Mouse (Mus musculus) left cerebral cortex, postnatal 14 days (tissue): ENCODE results near the gene Sergef. TPM values are rescaled to one million over a fixed set of nuclear protein-coding genes. Genes with fewer than 3 reads are reported as not detected.

Source experiments
- DNase-seq, 2 experiments: peaks; one replicate each; pipeline ENCODE4 v3.0.0; 2021 to 2022; ENCODE audit warnings: low spot score in 2 of 2, mixed read lengths in 1 of 2
- intact Hi-C: fragments of 180-260 bp; cut with DNase I; formaldehyde crosslinking; loops from one replicate; pipeline ENCODE4 v1.15.1; 2025
- total RNA-seq, 2 experiments: library from RNA; stranded (reverse); gene quantifications; 2 replicates each; pipeline ENCODE4 v1.2.3; 2021

Sergef gene
- total RNA-seq, 2 experiments from 2014 or later, result 57.2 to 66.4 TPM

DNA sequence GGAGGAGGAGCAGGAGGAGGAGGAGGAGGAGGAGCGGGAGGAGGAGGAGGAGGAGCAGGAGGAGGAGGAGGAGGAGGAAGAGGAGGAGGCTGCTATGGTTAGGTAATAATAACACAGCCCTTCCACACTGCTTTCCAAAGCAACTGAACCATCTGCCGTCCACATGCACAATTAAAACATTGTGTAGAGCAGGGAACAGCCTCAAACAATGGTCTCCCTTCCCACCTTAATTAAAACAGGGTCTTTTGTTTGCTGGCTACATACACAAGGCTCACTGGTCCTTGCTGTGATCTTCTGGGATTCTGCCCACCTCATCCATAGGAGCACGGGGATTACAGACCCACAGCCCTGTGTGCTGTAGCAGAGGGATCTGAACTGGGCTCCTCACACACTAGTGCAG, 15.6 kb downstream of the Sergef start:
- DNase-seq, result no peak
- intact Hi-C loops, result no loop called here

DNA sequence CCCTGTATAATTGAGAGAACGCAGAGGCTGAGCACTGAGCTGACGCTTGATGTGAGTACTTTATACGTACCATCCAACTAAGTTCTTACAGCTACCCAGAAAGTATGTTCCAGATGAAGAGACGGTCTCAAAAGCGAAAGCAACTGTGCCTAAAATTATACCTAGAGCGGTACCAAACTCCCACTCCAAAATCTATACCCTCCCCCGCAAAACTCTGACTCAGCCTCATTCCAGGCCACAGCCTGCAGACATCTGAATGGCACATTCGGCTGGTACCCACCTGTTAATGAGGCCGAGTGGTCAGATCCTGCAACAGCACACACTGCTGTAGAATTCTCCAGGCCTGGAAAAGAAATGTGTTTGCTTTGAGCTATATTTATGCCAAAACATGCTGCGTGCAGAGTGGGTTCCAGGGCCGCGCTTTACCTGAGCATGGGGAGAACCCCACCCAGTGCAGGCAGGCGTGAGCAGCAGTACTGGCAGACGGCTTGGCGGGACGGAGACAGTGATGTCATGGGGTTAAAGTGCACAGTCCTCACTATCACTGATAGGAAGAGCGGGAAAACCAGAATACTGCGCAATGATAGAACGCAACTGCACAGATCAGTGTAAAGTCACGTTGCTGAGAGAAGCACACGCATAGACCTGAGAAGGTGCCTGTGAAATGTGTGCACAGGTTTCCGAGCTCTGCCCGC, 21.0 kb downstream of the Sergef start:
- intact Hi-C loops, result no loop called here
- DNase-seq, result peak in 1 of 2 experiments; percentile 35

DNA sequence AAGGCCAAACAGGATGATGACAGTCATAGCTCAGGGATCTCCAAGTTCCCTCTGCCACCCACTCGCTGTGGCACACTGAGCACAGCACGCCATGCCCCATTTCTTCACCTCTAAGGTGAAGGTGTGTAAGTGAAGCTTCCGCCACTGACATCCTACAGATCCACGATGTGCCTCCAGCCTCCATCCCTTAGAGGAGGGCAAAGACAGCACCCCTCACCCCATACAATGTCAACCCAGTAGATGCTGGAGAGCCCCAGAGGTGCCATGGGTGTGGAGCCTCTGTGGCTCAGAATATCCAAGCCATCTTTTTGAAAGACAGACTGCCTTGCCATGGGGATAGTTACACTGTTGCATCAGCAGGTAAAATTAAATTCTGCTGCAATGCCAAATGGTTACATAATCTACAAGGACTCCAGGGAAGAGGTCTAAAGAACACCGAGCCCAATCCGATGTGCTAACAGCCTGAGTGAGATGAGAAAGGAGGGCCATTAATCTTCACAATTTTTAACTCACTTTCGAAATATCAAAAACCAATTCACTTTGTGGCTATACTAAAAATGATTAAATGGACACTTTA, 23.1 kb downstream of the Sergef start:
- intact Hi-C loops, result no loop called here

DNA sequence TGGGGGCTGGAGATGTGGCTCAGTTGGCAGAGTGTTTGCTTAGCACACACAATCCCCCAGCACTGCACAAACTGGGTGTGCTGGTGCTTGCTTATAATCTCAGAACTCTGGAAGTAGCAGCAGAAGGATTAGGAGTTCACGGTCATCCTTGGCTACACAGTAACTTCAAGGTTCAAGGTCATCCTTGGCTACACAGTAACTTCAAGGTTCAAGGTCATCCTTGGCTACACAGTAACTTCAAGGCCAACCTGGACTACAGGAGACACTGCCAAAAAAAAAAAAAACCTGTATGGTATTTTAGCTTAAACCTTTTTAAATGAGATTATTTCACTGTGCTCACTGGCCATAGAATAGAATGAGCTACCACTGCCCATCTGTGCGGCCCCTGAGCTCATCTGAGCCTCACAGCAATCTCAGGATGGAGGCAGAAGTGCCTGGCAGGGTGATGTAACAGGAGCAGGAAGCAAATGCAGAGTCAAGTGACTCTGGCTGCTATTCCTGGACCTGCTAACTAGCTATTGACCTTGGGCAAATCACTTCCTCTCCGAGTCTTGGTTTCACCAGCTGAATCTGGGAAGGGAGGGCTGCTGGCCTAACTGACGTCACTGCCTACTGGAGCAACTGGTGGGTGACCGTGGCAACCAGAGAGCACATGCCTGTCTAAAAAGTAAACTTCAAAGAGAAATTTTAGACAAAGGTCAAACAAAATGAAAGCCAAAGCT, 24.2 kb downstream of the Sergef start:
- intact Hi-C loops, result no loop called here
- no peak for DNase-seq

More for the DNA sequence above, 23.1 kb downstream of the Sergef start:
- DNase-seq, result no peak

DNA sequence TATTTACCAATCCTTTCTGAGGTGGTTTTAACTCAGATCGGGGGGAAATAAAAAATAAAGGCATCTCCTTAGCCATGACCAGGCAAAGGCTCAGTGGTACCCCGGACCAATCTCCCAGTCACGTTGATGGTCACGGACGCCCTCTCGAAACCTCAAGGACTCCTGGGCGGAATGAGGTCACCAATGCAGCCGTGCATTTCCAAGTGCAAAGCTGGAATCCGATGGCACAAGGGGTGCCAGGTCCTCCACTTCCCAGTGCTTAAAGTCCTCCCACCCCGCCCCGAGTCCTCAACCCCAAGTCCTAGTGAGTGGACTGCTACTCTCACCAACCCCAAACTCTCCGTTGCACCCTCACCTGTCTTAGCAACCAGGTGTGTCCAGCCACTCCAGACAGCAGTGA, 25.3 kb downstream of the Sergef start:
- intact Hi-C loops, result no loop called here
- DNase-seq, result no peak

DNA sequence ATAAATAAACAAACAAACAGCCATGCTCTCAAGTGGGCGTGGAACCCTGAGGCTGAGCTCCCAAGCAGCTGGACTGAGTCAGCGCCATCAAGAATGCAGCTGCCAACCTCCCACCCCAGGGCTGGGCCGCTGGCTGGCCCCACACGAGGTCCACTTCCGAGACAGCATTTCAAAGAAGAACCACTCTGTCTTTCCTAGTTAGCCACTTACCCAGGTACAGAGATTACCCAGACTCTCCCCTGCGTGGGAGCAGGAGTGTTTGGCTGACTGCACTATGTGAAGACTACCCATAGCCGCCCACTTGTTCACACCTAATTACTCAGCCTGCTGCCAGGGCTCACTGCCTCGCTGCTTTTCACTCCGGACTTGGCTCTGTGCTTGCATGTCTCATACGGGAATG, 26.5 kb downstream of the Sergef start:
- no peak for DNase-seq
- intact Hi-C loops, result no loop called here

DNA sequence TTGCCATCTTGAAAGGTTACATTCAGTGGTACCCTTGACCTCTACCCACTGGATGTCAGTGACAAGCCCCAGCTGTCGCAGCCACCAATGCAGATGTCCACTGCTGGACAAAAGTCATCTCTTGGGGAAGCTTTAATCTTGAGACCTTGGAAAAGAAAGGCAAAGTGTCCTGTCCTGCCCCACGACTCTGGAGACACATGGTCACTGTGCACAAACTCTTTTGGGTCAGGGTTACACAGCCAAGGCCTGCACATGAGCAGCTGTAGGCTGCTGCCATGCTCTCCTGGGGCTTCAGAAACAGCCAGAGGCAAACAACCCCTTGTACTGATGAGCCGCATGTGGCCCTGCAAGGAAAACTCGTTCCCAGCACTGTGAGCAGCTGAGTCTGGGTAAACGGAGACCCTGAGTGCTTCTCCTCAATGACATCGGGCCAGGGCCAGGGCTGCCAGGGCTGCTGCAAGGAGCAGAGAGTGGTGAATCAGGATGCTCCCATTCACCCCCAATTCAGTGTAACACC, 27.1 kb downstream of the Sergef start:
- DNase-seq, result no peak
- intact Hi-C loops, result no loop called here

DNA sequence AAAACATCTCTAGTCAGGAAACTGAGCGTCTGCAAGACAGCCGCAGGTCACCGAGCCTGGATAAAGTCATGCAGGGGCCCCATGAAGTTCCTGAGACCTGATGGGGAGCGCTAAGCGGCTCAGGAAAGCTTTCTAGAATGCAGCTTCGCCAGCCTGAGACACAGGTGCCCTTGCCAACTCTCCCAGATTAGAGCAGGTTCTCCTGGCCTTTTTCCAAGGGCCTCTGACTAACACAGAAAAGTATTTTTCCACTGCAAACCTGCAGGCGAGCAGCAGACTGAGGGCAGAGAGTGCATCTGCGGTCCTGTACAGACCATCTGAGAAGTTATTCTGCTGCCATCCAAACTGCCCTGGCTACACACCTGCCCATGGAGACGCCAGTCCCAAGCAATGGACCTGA, 27.6 kb downstream of the Sergef start:
- DNase-seq, result no peak
- intact Hi-C loops, result no loop called here

DNA sequence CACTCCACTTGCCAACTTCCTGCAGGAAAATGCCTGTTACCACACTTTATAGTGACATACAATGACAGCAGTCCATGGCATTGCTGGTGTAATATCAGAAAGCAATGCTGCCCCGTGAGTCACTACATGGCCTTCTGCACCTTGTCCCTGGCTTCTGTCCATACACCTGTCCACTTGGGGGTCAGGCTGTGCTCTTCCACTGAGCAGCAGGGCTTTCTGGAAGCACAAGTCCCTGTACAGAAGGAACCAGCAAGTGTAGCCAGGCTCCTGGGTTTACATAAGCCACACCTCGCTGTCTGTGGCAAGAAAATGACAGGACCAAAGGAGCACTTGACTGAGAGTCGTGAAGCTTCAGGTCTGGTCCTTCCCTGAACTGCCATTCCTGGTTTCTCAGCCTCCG, 30.3 kb downstream of the Sergef start:
- DNase-seq, result no peak
- intact Hi-C loops, result loop anchor here (5.0 kb wide), 1 partner anchor 512 kb away; no protein-coding TSS in a partner anchor

DNA sequence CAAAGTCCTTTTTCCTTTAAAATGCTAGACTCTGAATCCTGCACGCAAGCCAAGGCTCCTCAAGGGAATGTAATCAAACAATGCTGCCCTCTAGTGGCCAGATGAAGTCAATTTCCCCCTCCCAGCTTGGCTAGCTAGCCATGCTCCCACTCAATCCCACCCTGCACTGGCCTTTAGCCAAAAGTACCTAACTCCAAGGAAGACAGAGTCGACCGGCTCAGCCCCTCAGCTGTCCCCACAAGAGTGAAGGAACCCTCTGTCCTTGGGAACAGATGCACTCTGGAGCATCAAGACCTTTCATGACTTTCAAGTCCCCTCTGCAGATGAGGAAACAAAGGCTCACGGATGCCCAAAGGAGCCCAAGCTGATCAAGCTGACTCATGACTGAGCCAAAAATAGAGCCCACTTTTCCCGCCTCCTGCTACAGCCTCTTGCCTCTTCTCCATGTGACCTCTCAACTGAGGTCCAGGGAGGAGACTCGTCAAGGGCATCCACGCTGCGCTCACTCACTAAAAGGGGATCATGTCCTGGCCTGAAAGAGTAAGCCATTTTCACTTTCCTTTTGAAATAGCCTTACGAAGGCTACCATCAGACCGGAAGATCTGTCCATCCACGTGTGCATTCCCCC, 32.1 kb downstream of the Sergef start:
- DNase-seq, result peak; percentile 80 to 82
- intact Hi-C loops, result loop anchor here (2.0 to 5.0 kb wide), 2 partner anchors 327 to 510 kb away; no protein-coding TSS in a partner anchor

DNA sequence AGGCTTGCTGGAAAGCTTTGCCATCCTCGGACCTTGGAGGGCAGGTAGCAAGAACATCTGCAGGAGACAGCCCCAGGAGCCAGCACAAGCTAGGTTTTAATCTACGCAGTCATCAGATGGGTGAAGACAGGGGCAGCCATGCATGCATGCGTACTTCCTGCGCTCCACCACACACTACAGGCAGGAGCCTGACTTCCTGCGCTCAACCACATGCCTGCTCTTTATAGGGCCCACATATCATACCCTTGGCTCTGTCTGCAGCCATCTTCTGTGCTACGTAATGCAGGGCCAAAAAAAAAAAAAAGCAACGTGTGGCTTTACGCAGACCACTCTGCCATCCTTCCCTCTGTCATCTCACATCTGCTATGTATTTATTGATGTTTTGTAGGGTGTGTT, 32.6 kb downstream of the Sergef start:
- intact Hi-C loops, result loop anchor here (2.0 to 5.0 kb wide), 2 partner anchors 326 to 510 kb away; no protein-coding TSS in a partner anchor
- DNase-seq, result no peak

DNA sequence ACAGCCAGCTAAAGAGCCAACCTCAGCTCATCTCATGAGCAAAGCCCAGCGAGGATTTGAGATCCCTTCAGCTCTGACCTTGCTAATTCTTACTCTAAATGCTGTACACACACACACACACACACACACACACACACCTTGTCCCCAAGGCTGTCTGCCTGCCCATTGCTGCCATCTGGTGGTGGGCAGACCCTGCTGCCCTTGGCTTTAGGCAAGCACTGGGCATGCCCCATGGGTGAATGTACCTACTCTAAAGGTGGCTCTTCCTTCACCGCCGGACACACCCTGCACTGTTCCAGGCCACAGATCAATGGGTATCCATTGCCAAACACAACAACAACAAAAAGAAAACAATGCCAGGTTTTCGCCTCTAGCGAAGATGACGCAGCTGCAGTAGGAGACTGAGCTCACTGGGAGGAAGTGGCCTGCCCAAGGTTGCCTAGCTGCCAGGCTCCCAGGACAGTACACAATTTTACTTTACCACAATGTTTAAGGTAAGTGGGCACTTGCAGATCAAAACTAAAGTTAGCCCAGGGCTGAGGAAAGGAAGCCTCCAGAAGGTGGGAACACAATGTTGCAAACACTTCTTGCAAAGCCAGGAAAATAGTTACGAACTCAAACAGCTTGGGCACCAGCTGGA, 33.1 kb downstream of the Sergef start:
- intact Hi-C loops, result loop anchor here (1.0 to 5.0 kb wide), 3 partner anchors 213 to 509 kb away; no protein-coding TSS in a partner anchor

DNA sequence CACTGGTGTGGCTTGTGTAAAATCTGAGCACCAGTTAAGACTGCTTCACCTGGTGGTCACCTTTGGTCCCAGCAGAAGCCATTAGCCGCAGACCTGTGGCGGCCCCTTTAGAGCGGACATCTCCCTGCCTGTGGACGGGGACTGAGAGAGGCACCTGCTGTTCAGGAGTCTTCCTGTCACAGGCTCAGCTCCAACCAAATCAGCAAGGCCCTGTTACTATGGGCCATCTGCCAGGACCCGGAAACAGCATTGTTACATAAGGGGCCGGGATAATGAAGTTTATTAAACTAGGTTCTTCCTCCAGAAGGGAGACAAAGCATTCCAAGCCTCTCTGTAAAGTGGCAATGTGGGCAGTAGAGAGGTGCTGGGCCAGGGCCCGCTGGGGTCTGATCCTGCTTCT, 36.6 kb downstream of the Sergef start:
- DNase-seq, result no peak
- intact Hi-C loops, result no loop called here

More for the DNA sequence above, 33.1 kb downstream of the Sergef start:
- DNase-seq, result peak; percentile 82 to 87

DNA sequence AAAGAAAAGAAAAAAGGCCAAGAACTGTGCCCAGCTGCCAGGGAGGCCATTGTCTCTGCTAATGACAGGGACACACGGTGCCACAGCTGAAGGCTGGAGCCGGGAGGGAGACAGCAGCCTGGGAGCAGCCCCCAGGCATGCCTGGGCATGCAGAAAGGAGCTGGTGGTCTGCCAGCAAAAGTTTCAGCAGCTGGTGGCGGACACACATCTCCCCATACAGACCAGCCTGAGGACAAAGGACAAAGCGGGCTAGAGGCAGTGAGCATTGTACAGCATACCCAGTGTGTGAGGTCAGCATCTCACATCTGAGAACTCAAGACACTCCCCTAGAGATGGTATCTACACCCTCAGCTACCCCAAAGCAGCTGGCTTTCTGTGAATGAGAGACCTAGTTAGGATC, 37.5 kb downstream of the Sergef start:
- DNase-seq, result peak; percentile 32 to 66
- intact Hi-C loops, result no loop called here

DNA sequence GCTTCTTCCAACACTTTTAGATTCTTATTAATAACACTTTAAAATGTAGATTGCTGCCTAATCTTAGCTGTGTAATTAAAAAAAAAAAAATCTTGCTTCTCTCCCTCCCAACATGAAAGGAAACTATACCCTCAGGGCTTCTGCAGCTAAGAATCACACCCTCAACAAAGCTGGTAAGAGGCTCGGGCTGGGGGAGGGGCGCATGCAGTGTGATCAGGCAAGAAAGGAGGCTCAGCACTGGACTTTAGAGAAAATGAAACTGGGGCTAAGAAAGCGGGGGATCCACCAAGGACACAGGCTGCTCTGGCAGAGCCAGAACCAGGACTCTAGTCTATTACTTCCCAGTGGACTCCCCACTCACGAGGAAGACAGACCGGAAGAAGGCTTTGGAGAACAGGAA, 38.5 kb downstream of the Sergef start:
- intact Hi-C loops, result no loop called here
- peak in 1 of 2 experiments; percentile 43 for DNase-seq

DNA sequence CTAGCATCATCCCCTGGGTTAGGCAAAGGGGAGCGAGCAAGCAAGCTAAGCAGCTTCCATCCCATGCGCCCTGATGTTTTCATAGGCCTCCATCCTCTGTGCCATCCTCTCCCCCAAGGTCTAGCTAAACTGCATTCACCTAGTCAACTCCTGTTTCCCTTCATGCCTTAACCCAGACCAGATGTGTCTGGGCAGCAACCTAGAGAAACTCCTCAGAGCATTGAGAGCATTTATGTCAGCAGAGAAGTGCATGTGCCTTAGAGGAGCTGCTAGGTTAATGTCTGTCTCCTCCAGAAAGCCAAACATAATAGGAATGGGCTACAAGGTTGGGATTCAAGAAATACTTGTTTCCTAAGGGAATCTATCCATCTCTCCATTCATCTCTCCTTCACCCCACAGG, 42.6 kb downstream of the Sergef start:
- intact Hi-C loops, result no loop called here
- DNase-seq, result no peak

DNA sequence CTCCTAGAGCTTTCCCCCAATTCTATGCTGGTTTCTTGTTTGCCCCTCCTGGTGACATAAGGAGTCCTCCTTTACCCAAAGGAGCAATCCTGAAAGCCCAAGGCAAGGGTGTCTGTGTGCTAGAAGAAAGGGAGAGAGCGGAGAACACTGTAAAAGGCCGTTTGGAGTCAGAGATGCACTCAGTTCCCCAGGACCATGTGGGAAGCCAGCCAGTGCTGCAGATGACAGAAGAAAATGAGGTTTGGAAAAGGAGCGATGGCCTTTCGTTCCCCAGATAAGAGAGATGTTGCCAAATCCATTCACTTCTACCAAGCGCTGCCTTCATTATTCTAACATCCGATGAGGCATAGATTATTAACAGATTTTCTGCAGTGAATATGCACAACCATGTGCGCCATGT, 48.1 kb downstream of the Sergef start:
- intact Hi-C loops, result no loop called here
- DNase-seq, result no peak

DNA sequence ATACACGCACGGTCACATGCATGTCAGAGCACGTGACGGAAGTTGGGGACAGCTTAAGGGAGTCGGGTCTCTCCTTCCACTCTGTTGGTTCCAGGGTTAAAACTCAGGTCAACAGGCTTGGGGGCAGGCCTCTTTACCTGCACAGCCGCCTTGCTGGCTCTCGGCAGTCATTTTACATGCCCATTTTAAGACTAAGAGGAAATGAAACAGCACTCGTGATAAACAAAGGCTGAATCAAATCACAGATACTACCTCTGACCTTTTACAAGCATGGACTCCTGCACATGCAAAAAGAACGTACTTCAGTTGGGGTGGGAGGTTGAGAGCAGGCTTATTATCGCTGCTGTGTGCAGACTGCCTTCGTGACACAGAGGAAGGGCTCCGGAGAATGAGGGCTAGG, 50.4 kb downstream of the Sergef start:
- intact Hi-C loops, result no loop called here
- no peak for DNase-seq

DNA sequence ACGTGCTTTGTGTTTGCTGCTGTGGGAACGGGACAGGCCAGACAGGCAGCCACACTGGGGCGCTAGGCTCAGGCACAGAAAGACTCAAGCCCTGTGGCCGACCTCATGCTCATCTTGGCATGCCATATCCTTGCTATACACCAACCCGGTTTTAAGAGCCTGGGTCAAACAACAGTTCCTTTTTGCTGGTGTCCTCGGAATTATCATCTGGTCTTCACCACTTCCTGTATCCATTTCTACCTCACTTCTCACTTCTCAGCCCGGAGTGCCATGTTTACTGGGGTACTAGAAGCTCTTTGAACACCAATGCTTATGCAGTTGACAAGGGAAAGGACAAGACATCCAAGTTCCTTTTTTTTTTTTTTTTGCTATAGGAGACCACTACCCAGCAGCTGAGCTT, 51.6 kb downstream of the Sergef start:
- no peak for DNase-seq
- intact Hi-C loops, result no loop called here
